24 mouse cellular contexts compared by ENCODE assay signal in the genomic region with DNA sequence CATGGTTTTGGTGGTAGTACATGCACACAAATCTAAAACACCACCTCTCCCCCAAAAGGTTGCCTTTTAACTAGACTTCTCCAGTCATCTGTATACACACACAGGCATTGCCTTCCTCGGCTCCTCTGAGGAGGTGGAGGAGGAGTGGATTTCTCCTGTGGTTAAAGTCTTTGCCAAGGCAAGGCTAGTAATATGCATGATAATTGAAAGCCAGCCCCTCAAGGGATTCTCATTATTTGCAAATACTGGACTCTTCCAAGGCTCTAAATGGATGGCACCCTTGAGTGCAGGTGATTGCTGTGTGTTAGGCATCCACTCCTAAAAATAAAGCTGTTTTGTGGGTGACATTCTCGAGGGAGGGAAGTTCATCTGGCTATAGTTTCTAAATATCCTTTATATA. TPM values are rescaled to one million over a fixed set of nuclear protein-coding genes. Genes with fewer than 3 reads are reported as not detected.
"Had no signal": no experiment of that assay in that cellular context is flagged by ENCODE, and none has a peak within 500 bp of the region (broad histone marks: within the 10 kb centered on the region; RNA-seq: fewer than 3 reads in every experiment).

No protein-coding gene starts in this region.

- H3K4me1 ChIP-seq: liver, embryonic 13.5 days; midbrain, embryonic 12.5 days; neural tube, embryonic 13.5 days had no signal

- H3K27me3 ChIP-seq: liver, embryonic 13.5 days; midbrain, embryonic 12.5 days; neural tube, embryonic 13.5 days had no signal

- H3K27ac ChIP-seq: kidney, postnatal 0 days; layer of hippocampus, adult 2 months; liver, embryonic 13.5 days; midbrain, embryonic 12.5 days; neural tube, embryonic 13.5 days had no signal

- H3K9me3 ChIP-seq: liver, embryonic 13.5 days; midbrain, embryonic 12.5 days; neural tube, embryonic 13.5 days had no signal

- DNase-seq: kidney, adult 9 months; kidney, postnatal 25 days; layer of hippocampus, adult 9-11 months; liver, embryonic 13.5 days; lung, adult 2 months; lung, postnatal 14 days; lung, postnatal 4 days; retina, postnatal 1 day; right cerebral cortex, postnatal 25 days; spleen, adult 18-20 months; thymus, adult 18-20 months; thymus, postnatal 36 days had no signal

- H3K9ac ChIP-seq: liver, embryonic 13.5 days; midbrain, embryonic 12.5 days; neural tube, embryonic 13.5 days had no signal

- ATAC-seq: midbrain, embryonic 16.5 days had no signal

- H3K4me3 ChIP-seq: layer of hippocampus, adult 2 months; liver, embryonic 13.5 days; midbrain, embryonic 12.5 days; myocyte; neural tube, embryonic 13.5 days had no signal

- H3K4me2 ChIP-seq: liver, embryonic 13.5 days; midbrain, embryonic 12.5 days; neural tube, embryonic 13.5 days had no signal

RNA-seq across cellular contexts. Expression of a gene that starts 10.2 kb away (rescaled TPM):
- polyA plus RNA-seq: kidney, postnatal 0 days; limb, embryonic 11.5 days; liver, adult 2 months; liver, embryonic 13.5 days; liver, embryonic 16.5 days; lung, adult 2 months; lung, embryonic 16.5 days; myocyte; stomach, embryonic 16.5 days; urinary bladder, adult 2 months had no signal
